Mouse (Mus musculus) brain, embryonic 14.5 days (tissue): ENCODE results near the gene Xpot. TPM values are rescaled to one million over a fixed set of nuclear protein-coding genes. Genes with fewer than 3 reads are reported as not detected.

ENCODE experiments used
- DNase-seq: peaks from one replicate; pipeline ENCODE4 v3.0.0-alpha.2; 2011; ENCODE audit warnings: low read depth
- CTCF ChIP-seq: fragments of 200-500 bp; IDR thresholded peaks from 2 replicates; pipeline ENCODE4 v1.5.1; 2012; ENCODE audit warnings: inconsistent platforms, mild to moderate bottlenecking, moderate library complexity, borderline replicate concordance; ENCODE audit not compliant: insufficient read depth, insufficient read length; ENCODE audit errors: extremely low read depth
- POLR2A ChIP-seq: fragments of 200-500 bp; IDR thresholded peaks from 2 replicates; pipeline ENCODE4 v1.6.1; 2012; ENCODE audit warnings: mild to moderate bottlenecking, inconsistent platforms, borderline replicate concordance; ENCODE audit not compliant: poor library complexity, insufficient read depth, insufficient read length, severe bottlenecking; ENCODE audit errors: extremely low read depth
- polyA plus RNA-seq: library from polyadenylated mRNA; depleted of rRNA; stranded (reverse); fragments of >200 nt; gene quantifications from 2 replicates; pipeline ENCODE4 v1.2.3, GENCODE M21; 2012

Gene Xpot
- polyA plus RNA-seq, 1 experiment = 78.9 TPM

DNA sequence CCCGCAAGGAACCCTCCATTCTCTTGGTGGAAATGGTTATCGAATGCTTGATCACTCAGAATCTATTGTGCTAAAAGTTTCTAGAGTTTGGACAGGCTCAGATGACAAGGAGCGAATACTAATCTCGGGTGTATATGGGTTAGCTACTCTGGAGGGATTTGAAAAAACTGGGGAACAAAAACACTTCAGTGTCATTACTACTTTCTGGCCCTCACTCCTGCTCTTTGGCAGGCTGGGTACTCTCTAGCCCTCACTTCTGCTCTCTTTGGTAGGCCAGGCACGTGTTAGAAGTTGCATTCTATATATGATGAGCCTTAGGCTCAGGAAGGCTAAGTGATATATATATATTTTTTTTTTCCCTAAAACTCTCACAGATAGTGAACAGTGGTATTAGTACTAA lies 13.4 kb upstream of the Xpot start:
- no peak for DNase-seq

DNA sequence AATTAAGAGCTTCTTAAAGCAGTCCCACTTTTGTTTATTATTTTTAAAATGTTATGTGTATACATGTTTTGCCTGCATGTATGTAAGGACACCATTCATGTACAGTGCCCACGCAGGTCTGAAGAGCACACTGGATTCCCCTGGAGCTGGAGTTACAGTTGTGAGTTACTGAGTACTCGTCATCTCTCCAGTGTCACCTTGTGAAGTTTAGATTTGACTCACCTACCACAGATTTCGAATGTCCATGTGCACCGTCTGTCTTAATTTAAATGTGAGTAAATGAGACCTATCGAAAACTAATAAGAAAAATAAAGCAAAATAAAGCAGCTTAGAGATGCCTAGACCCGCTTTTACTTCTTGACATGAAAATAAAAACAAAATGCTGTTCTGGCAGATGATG lies 10.1 kb upstream of the Xpot start:
- no peak for TF ChIP-seq CTCF
- no peak for TF ChIP-seq POLR2A
- no peak for DNase-seq

More for the DNA sequence above, 13.4 kb upstream of the Xpot start:
- no peak for TF ChIP-seq POLR2A
- no peak for TF ChIP-seq CTCF

DNA sequence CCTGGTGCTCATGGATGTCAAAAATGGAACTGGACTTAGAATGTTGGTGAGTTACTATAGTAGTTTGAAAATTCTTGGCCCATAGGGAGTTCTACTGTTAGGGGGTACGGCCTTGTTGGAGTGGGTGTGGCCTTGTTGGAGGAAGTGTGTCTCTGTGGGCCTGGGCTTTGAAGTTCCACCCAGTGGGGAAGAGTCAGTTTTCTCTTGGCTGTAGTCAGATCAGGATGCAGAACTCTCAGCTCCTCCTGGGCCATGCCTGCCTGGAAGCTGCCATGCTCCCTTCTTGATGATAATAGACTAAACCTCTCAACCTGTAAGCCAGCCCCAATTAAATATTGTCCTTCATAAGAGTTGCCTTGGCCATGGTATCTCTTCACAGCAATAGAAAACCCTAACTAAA lies 8.0 kb upstream of the Xpot start:
- no peak for DNase-seq
- no peak for TF ChIP-seq POLR2A

DNA sequence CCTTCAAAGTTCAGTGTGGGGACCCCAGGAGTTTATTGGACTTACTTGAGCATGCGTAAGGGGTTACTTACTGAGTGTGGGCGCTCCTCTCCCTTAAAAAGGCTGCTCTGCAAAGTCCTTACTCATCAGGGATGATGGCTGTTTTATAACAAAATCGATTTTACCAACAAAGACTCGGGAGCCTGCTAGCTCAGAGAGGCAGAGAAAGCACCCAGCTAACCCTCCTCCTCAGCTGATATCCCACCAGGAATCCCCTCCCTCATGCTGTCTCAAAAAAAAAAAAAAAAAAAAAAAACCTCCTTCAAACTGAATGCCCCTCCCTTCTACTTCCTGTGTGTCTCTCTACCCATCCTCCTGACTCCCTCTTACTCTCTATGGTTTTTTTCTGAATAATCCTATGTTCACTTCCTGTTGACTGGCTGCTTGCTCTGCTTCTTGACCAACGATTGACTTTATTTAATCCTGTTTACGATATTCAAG lies 2.5 kb upstream of the Xpot start:
- no peak for DNase-seq
- TF ChIP-seq POLR2A (no peak), CTCF (no peak)

DNA sequence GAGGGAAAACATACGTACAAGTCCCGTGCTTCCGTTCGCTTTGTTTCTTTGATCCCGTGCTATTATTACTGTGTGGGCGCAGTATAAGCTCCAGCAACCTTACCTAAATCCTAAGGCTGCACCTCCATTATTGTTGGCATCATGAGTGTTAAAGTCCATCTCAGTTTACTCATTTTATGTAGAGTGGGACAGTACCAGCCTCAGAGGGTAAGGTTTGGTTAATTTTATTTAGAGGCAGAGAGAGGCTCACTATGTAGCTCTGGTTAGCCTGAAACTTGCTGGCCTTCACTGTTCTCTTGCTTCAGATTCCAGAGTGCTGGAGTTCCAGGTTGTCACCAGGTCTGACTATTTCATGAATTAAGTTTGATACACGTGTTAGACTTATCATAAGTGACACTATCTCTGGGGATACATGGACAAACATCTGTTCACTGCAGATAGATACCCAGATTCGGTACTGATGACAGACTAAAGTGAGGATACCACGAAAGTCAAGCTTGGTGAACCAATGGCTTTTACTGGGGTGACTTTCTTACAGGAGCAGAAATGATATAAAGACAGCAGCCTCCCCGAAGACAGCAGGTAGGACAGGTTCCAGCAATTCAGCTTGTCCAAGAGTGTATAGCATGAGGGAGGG lies 1.2 kb upstream of the Xpot start:
- no peak for DNase-seq
- no peak for TF ChIP-seq CTCF
- no peak for TF ChIP-seq POLR2A

DNA sequence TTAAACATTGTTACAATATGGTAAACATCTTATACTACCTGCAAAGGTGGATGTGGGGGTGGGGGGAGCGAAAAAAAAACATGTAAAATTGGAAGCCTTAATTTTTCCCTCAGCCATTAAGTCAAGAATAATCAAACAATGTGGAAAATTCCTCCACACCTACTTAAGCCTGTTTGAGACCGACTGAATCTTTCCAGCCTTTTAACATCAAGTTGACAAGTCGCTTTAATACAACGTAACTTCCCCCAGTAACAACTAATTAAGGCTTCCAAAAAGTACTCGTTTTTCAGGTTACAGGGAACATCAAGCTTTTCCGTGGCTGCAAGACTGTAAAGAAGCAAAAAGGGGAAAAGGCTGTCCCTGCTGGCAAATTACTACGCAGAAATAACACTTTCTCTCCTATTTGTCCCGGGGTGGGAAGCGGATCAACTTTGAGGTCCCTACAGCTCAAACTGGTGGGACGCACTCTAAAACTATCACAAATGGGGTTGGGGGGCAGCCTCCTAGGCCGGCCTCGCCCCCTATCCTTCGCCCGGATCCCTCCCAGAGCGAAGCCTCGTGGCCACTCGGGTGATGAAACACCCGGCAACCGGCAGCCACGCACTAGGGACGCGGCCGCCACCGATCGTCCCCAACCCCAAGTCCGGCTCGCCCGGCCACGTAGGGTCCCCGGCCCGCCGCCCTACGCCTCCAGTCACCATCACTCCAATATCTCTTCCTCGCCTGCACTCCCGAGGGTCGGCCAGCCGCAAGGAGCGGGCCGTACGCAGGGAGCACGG lies 536 bp downstream of the Xpot start:
- DNase-seq = no peak
- TF ChIP-seq CTCF = no peak
- no peak for TF ChIP-seq POLR2A

DNA sequence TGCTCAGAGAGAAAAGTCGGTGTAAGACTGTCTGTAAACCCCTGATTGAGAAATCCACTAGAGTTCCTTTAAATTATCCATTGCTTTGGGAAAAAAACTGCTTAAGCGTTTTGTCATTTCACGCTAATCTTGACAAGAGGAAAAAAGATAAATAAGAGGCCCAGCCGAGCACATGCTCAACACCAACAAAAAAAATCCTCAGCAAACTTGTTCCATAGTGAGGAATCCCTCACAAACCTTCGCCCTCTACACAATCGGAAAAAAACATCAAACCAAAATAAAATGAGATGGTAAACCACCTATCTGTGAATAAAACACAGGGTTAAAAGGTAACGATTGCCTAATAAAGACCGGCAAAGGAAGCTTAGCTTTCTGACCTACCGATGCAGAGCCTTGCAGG lies 1.1 kb downstream of the Xpot start:
- DNase-seq = no peak
- TF ChIP-seq POLR2A = no peak
- TF ChIP-seq CTCF = no peak

DNA sequence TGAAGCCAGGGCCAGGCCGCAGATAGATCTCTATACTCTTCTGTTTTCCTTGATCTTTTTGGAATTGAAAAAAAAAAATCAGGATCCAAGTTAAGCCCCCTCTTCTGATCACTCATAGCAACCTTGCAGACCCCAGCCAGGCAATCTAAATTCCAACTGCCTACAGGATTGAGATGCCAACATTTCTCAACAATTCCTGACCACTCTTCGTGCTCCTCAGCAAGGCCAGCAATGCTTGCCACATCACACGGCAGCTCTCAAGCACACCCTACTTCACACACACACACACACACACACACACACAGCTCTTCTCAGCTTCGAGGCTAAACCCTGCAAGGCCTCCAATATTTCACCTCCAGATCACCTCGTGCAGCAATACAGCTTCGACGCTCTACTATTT lies 2.5 kb downstream of the Xpot start:
- DNase-seq = no peak
- TF ChIP-seq CTCF (no peak), POLR2A (no peak)

DNA sequence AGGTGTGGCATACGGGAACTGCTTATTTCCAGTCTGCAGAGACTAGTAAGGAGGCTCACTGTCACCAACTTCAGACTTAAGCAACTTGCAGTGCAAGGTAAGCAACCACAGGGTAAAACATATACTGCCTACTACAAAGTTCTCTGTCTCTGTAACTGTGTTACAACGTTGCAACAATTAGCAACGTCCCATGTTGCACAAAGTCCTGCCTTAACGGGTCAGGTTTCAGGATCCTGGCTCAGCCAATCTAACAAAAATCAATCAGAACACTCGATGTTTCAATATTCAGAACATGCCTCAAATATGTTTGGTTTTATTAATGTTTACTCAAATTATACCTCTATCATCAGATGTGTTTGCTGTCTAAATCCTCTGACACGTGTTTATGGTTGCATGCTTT lies 3.7 kb downstream of the Xpot start:
- DNase-seq = no peak
- TF ChIP-seq POLR2A (no peak), CTCF (no peak)

DNA sequence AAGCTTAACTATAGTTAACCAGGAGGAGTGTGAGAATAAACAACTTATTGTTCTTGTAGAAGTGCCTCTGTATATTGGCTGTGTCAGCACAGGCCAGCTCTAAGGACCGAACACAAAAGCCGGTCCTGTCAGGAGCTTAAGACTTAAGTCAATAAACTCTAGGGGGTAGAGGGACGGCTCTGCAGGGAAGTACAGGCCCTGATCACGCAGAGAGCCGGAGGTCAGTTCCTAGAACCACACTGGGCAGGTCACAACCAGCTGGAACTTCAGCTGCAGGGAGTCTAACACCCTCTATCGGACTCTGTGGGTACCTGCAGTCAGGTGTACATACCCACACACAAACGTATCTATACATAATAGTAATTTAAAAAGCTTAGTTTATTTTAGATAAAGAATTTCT lies 10.2 kb downstream of the Xpot start:
- no peak for TF ChIP-seq CTCF
- no peak for TF ChIP-seq POLR2A
- no peak for DNase-seq

DNA sequence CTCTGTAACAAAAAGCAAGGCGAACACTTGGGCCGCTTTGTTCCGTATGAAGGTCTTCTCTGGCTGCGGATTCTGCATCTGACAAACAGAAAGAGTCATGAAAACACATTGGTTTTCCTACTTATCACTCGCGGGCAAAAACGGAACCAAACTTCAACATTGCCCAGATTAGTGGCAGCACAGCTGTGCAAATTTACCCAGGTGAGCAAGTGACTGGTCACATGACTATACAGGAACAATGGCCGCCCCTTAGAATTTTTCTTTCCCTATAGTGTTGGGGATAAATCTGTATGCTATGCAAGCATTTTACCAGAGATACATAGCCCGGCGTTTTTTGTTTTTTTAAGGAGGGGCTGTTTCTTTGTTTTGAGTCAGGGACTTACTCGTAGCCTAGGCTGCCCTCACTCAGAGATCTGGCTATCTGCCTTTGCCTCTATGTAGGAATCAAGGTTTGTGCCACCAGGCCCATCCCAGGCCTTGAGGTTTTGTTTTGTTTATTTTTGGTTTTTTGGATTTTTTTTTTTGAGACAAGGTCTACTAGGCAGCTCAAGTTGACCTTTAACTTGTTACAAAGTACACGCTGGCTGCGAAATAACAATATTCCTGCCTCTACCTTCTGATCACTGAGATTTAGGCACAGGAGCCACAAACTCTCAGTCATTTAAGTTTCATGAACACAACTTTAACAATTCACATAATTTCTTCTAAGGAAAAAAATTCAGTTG lies 10.8 kb downstream of the Xpot start:
- TF ChIP-seq POLR2A (no peak), CTCF (no peak)
- DNase-seq = no peak

DNA sequence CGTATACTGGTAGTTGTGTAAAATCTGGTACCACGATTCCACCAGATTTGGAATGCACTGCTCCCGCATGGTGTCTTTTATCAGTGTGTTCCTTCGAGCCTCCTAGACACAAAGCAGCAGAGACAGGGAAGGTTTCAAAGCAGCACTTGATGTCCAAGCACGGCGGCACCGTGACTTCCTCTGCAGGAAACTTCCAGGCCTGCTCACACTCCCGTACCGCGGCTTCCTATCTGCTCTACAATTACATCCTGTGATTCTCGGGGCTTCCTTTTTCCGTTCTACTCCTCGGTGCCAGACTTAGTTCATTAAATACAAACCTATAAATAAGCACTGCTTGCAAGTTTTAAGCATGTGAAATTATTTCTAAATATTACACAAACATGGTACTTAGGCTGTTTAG lies 12.6 kb downstream of the Xpot start:
- TF ChIP-seq CTCF = no peak
- TF ChIP-seq POLR2A = no peak
- DNase-seq = no peak

DNA sequence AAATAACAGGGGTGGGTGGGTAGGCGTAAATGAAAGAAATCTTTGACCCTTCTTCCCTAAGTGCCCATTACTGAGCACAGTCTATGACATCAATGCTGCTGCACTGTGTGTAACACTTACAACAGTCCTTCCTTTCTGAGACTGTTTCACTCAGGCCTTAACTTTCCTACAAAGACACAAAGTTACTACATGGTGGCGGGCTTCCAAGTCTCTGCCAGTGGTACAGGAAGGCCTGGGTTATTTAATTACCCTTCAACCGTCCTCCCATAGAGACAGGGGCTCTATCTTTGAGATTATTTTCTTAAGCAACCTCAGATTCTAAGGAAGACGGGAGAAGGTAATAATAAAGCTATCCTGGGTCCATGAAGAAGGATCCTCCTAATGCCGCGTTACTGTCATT lies 13.7 kb downstream of the Xpot start:
- no peak for TF ChIP-seq CTCF
- TF ChIP-seq POLR2A = no peak
- no peak for DNase-seq
